Comparison of ENCODE assay signal across 21 mouse cellular contexts in genomic region chr9:69250326-69250725, GRCm38 (mm10).
"Had no signal": no experiment of that assay in that cellular context is flagged by ENCODE, and none has a peak within 500 bp of the region (broad histone marks: within the 10 kb centered on the region; RNA-seq: fewer than 3 reads in every experiment).

No protein-coding gene starts in this region.

- ATAC-seq: forebrain, embryonic 13.5 days; forebrain, embryonic 14.5 days; forebrain, embryonic 15.5 days; forebrain, embryonic 16.5 days; forebrain, postnatal 0 days had no signal

- H3K36me3 ChIP-seq: embryonic facial prominence, embryonic 10.5 days; embryonic facial prominence, embryonic 12.5 days; embryonic facial prominence, embryonic 13.5 days; embryonic facial prominence, embryonic 15.5 days; forebrain, embryonic 10.5 days; forebrain, embryonic 12.5 days; forebrain, embryonic 15.5 days had no signal

- H3K27ac ChIP-seq: embryonic facial prominence, embryonic 10.5 days; embryonic facial prominence, embryonic 12.5 days; embryonic facial prominence, embryonic 13.5 days; embryonic facial prominence, embryonic 15.5 days; forebrain, embryonic 10.5 days; forebrain, embryonic 12.5 days; forebrain, embryonic 13.5 days; forebrain, embryonic 15.5 days; gastrocnemius, adult 2 months; heart, adult 2 months had no signal

- H3K4me2 ChIP-seq: embryonic facial prominence, embryonic 12.5 days; embryonic facial prominence, embryonic 13.5 days; embryonic facial prominence, embryonic 15.5 days; forebrain, embryonic 12.5 days; forebrain, embryonic 13.5 days; forebrain, embryonic 15.5 days had no signal

- H3K4me1 ChIP-seq: embryonic facial prominence, embryonic 10.5 days; forebrain, embryonic 10.5 days; forebrain, embryonic 12.5 days had no signal

- H3K27me3 ChIP-seq: embryonic facial prominence, embryonic 12.5 days; embryonic facial prominence, embryonic 13.5 days; embryonic facial prominence, embryonic 15.5 days; forebrain, embryonic 12.5 days; forebrain, embryonic 13.5 days; forebrain, embryonic 15.5 days had no signal

- H3K4me3 ChIP-seq: embryonic facial prominence, embryonic 10.5 days; embryonic facial prominence, embryonic 12.5 days; embryonic facial prominence, embryonic 13.5 days; embryonic facial prominence, embryonic 15.5 days; erythroblast, embryonic 14.5 days; forebrain, embryonic 10.5 days; forebrain, embryonic 12.5 days; forebrain, embryonic 13.5 days; forebrain, embryonic 15.5 days; gastrocnemius, adult 2 months; heart, adult 2 months had no signal

- H3K9ac ChIP-seq: embryonic facial prominence, embryonic 12.5 days; embryonic facial prominence, embryonic 13.5 days; embryonic facial prominence, embryonic 15.5 days; forebrain, embryonic 12.5 days; forebrain, embryonic 13.5 days; forebrain, embryonic 15.5 days; forebrain, postnatal 0 days had no signal

- H3K9me3 ChIP-seq: embryonic facial prominence, embryonic 10.5 days; embryonic facial prominence, embryonic 12.5 days; embryonic facial prominence, embryonic 13.5 days; embryonic facial prominence, embryonic 15.5 days; forebrain, embryonic 10.5 days; forebrain, embryonic 12.5 days; forebrain, embryonic 13.5 days; forebrain, embryonic 15.5 days had no signal

- DNase-seq: embryo, embryonic 11 days; forebrain, postnatal 0 days; gastrocnemius, adult 2 months; gastrocnemius, postnatal 10 days; gastrocnemius, postnatal 14 days; gastrocnemius, postnatal 25 days; gastrocnemius, postnatal 36 days; heart, adult 11 months; heart, adult 18-20 months; heart, adult 2 months had no signal
